ENCODE assay signal across 10 mouse cellular contexts in genomic region chr4:150164875-150165274, GRCm38 (mm10). TPM values are rescaled to one million over a fixed set of nuclear protein-coding genes. Genes with fewer than 3 reads are reported as not detected.
DNase-seq lines count a peak whose midpoint lies in the region; ATAC-seq and TF ChIP-seq lines count a peak whose summit lies in the region.
"Had no signal": no experiment of that assay in that cellular context is flagged by ENCODE, and none has a peak within 500 bp of the region (broad histone marks: within the 10 kb centered on the region; RNA-seq: fewer than 3 reads in every experiment).

No protein-coding gene starts in this region.

- H3K9ac ChIP-seq in liver, embryonic 11.5 days (ENCODE audit: low read depth, low read length) = no peak overlapping the region
- H3K9ac ChIP-seq in stomach, postnatal 0 days (ENCODE audit: low read length) = no peak overlapping the region

- TF ChIP-seq CTCF in stomach, postnatal 0 days (IDR thresholded peaks at IDR 0.05; ENCODE audit: low read depth) = no peak

- no peak for ATAC-seq in liver, embryonic 11.5 days (replicated peaks; ENCODE audit: low FRiP score)
- no peak for ATAC-seq in stomach, postnatal 0 days (ENCODE audit: low FRiP score, low TSS enrichment)

- peaks cover 4% of the 10 kb centered on the region for H3K4me1 ChIP-seq in embryonic facial prominence, embryonic 10.5 days
- H3K4me1 ChIP-seq in liver, embryonic 11.5 days (replicated peaks; ENCODE audit: control insufficient read depth, insufficient read depth, low read length) = no peaks in the 10 kb centered on the region
- no peaks in the 10 kb centered on the region for H3K4me1 ChIP-seq in stomach, postnatal 0 days (replicated peaks; ENCODE audit: control insufficient read depth, insufficient read depth)

- no peak for TF ChIP-seq EP300 in stomach, postnatal 0 days (optimal IDR thresholded peaks at IDR 0.05)

- H3K27ac ChIP-seq in embryonic facial prominence, embryonic 10.5 days (replicated peaks) = no peak overlapping the region
- no peak overlapping the region for H3K27ac ChIP-seq in liver, embryonic 11.5 days (ENCODE audit: low read depth, low read length)
- H3K27ac ChIP-seq in stomach, postnatal 0 days (replicated peaks) = no peak overlapping the region

- WGBS in embryonic facial prominence, embryonic 10.5 days = 35% methylated on average over 13 of the region's 13 CpGs
- 40% methylated on average over 13 of the region's 13 CpGs for WGBS in liver, embryonic 11.5 days
- WGBS in stomach, postnatal 0 days = 33% methylated on average over 13 of the region's 13 CpGs

- H3K9me3 ChIP-seq in embryonic facial prominence, embryonic 10.5 days = peaks cover 12% of the 10 kb centered on the region; the same call in 1 of the 2 replicates
- H3K9me3 ChIP-seq in liver, embryonic 11.5 days (ENCODE audit: control insufficient read depth, low read length) = peaks cover 3% of the 10 kb centered on the region; the same call in 1 of the 2 replicates
- no peaks in the 10 kb centered on the region for H3K9me3 ChIP-seq in stomach, postnatal 0 days (ENCODE audit: control insufficient read depth, low read length)

- H3K4me2 ChIP-seq in liver, embryonic 11.5 days = peak overlapping the region; percentile 45
- peak overlapping the region; percentile 23; the same call in 1 of the 2 replicates for H3K4me2 ChIP-seq in stomach, postnatal 0 days (replicated peaks; ENCODE audit: low read depth)

- peak; percentile 21 to 31 for DNase-seq in lung, adult 18-20 months
- no peak for DNase-seq in lung, postnatal 25 days (ENCODE audit: low spot score)
- peak; percentile 43 for DNase-seq in embryonic facial prominence, embryonic 10.5 days (ENCODE audit: low spot score)
- DNase-seq in liver, embryonic 11.5 days (ENCODE audit: low spot score) = no peak
- DNase-seq in stomach, postnatal 0 days (ENCODE audit: low spot score) = peak; percentile 68
- DNase-seq in right cerebral cortex, adult 18-20 months = no peak
- DNase-seq in cerebellum, postnatal 14 days = no peak
- DNase-seq: heart, postnatal 36 days; kidney, postnatal 10 days had no signal

- H3K4me3 ChIP-seq in embryonic facial prominence, embryonic 10.5 days = peak overlapping the region; percentile 27; the same call in 1 of the 2 replicates
- no peak overlapping the region for H3K4me3 ChIP-seq in liver, embryonic 11.5 days (ENCODE audit: low read depth, low read length)
- no peak overlapping the region for H3K4me3 ChIP-seq in stomach, postnatal 0 days (ENCODE audit: low read depth, low read length)

- no peaks in the 10 kb centered on the region for H3K36me3 ChIP-seq in embryonic facial prominence, embryonic 10.5 days (replicated peaks)
- no peaks in the 10 kb centered on the region for H3K36me3 ChIP-seq in liver, embryonic 11.5 days (ENCODE audit: control insufficient read depth, insufficient read depth, low read length)
- no peaks in the 10 kb centered on the region for H3K36me3 ChIP-seq in stomach, postnatal 0 days (ENCODE audit: control insufficient read depth, insufficient read depth, low read length)

- 0 out of 2 replicates have a peak, but pooled peaks cover 14% of the 10 kb centered on the region for H3K27me3 ChIP-seq in embryonic facial prominence, embryonic 10.5 days (replicated peaks; ENCODE audit: low read depth, poor library complexity, severe bottlenecking)
- no peaks in the 10 kb centered on the region; the same call in 1 of the 2 replicates for H3K27me3 ChIP-seq in liver, embryonic 11.5 days (replicated peaks; ENCODE audit: control insufficient read depth, insufficient read depth, low read length)
- no peaks in the 10 kb centered on the region for H3K27me3 ChIP-seq in stomach, postnatal 0 days (ENCODE audit: control insufficient read depth, insufficient read depth, low read length)

RNA-seq across cellular contexts. Expression of gene Slc2a7, which starts 16.1 kb away (rescaled TPM):
- not detected in 2 replicates for polyA plus RNA-seq in embryonic facial prominence, embryonic 10.5 days (2016; fragmentation: Nextera tagmentation; extraction: Ambion mirVana)
- polyA plus RNA-seq in liver, embryonic 11.5 days (2014; fragmentation: Nextera tagmentation; extraction: Ambion mirVana) = not detected in 2 replicates
- polyA plus RNA-seq in stomach, postnatal 0 days (2015; fragmentation: Nextera tagmentation; extraction: Ambion mirVana) = 0.24 TPM in 1 of 2 replicates, not detected in the other
- polyA plus RNA-seq: midbrain, postnatal 0 days had no signal

RNA-seq across cellular contexts. Expression of gene Car6, which starts 36.3 kb away (rescaled TPM):
- 0.27 TPM in 1 of 2 replicates, not detected in the other for polyA plus RNA-seq in embryonic facial prominence, embryonic 10.5 days (2016; fragmentation: Nextera tagmentation; extraction: Ambion mirVana)
- not detected in 2 replicates for polyA plus RNA-seq in liver, embryonic 11.5 days (2014; fragmentation: Nextera tagmentation; extraction: Ambion mirVana)
- polyA plus RNA-seq in stomach, postnatal 0 days (2015; fragmentation: Nextera tagmentation; extraction: Ambion mirVana) = 0.06 TPM in 1 of 2 replicates, not detected in the other
- polyA plus RNA-seq: midbrain, postnatal 0 days had no signal

RNA-seq across cellular contexts. Expression of gene Slc2a5, which starts 45.8 kb away (rescaled TPM):
- polyA plus RNA-seq in embryonic facial prominence, embryonic 10.5 days (2016; fragmentation: Nextera tagmentation; extraction: Ambion mirVana) = 1.4 and 1.7 TPM in 2 replicates
- 0.14 and 0.48 TPM in 2 replicates for polyA plus RNA-seq in liver, embryonic 11.5 days (2014; fragmentation: Nextera tagmentation; extraction: Ambion mirVana)
- polyA plus RNA-seq in stomach, postnatal 0 days (2015; fragmentation: Nextera tagmentation; extraction: Ambion mirVana) = 0.76 and 0.80 TPM in 2 replicates

Comparison
In these comparisons a context has a peak if more than half of its experiments do, and no peak if none do; other contexts are left out.
1. DNase-seq: peak in lung, adult 18-20 months (2 of 2), embryonic facial prominence, embryonic 10.5 days (single experiment) and stomach, postnatal 0 days (single experiment); none in lung, postnatal 25 days (single experiment), liver, embryonic 11.5 days (single experiment), right cerebral cortex, adult 18-20 months (single experiment) and cerebellum, postnatal 14 days (0 of 2).